Mouse (Mus musculus) testis, adult 2 months (tissue): ENCODE measurements around the gene Fblim1.

ENCODE experiments used
- CTCF ChIP-seq: fragments of 200-500 bp; IDR thresholded peaks from 2 replicates; pipeline ENCODE4 v1.5.1; 2012; ENCODE audit warnings: low read depth, mild to moderate bottlenecking, inconsistent platforms, low read length, moderate library complexity; ENCODE audit not compliant: control insufficient read depth, insufficient read depth, insufficient replicate concordance
- POLR2A ChIP-seq: fragments of 200-500 bp; IDR thresholded peaks from 2 replicates; pipeline ENCODE4 v1.6.1; 2012; ENCODE audit warnings: low read depth, mild to moderate bottlenecking, inconsistent platforms, low read length, moderate library complexity; ENCODE audit not compliant: control insufficient read depth

- TF ChIP-seq CTCF: no peak
- TF ChIP-seq POLR2A: no peak
Measured at GRCm38 (mm10) chr4:141636693-141637092, 30.8 kb upstream of the Fblim1 start.
